Mouse (Mus musculus) spleen, adult 2 months (tissue): ENCODE results near the gene Jmjd6. TPM values are rescaled to one million over a fixed set of nuclear protein-coding genes. Genes with fewer than 3 reads are reported as not detected.

Source experiments
- DNase-seq, 2 experiments: peaks; one replicate each; pipeline versions ENCODE4 v3.0.0 to v3.0.0-alpha.2; 2012 to 2021; ENCODE audit warnings: low spot score in 2 of 2, low read depth in 1 of 2
- H3K27ac ChIP-seq: fragments of 200-500 bp; 2 replicates; pipeline ENCODE4 v1.5.1; 2012; ENCODE audit warnings: low read length, inconsistent platforms; ENCODE audit not compliant: insufficient read depth
- H3K27me3 ChIP-seq: fragments of 200-500 bp; 2 replicates; pipeline ENCODE4 v1.6.1; 2012; ENCODE audit warnings: mild to moderate bottlenecking, moderate library complexity, low read length, inconsistent platforms; ENCODE audit not compliant: control insufficient read depth, insufficient read depth
- H3K36me3 ChIP-seq: fragments of 200-500 bp; 2 replicates; pipeline ENCODE4 v1.6.1; 2012; ENCODE audit warnings: mild to moderate bottlenecking, low read length, inconsistent platforms; ENCODE audit not compliant: control insufficient read depth, insufficient read depth
- H3K4me1 ChIP-seq: fragments of 200-500 bp; 2 replicates; pipeline ENCODE4 v1.6.1; 2011; ENCODE audit warnings: inconsistent platforms; ENCODE audit not compliant: control insufficient read depth, insufficient read depth, insufficient read length
- H3K4me3 ChIP-seq: fragments of 200-500 bp; 2 replicates; pipeline ENCODE4 v1.5.1; 2011; ENCODE audit warnings: mild to moderate bottlenecking, inconsistent platforms; ENCODE audit not compliant: insufficient read depth, insufficient read length; ENCODE audit errors: extremely low read depth
- CTCF ChIP-seq: fragments of 200-500 bp; IDR thresholded peaks from 2 replicates; pipeline ENCODE4 v1.5.1; 2011; ENCODE audit warnings: mild to moderate bottlenecking, inconsistent platforms; ENCODE audit not compliant: insufficient read depth, insufficient read length, insufficient replicate concordance; ENCODE audit errors: extremely low read depth
- POLR2A ChIP-seq: fragments of 200-500 bp; IDR thresholded peaks from 2 replicates; pipeline ENCODE4 v1.6.1; 2011; ENCODE audit warnings: low read depth, low read length, inconsistent platforms
- WGBS: fragments of 180-500 bp; shearing (Covaris S2); methylation state at CpG from one replicate; pipeline ENCODE4 v1.1.7; 2018; 5-methylcytosine and 5-hydroxymethylcytosine counted together
- polyA plus RNA-seq: library from polyadenylated mRNA; depleted of rRNA; stranded (reverse); fragments of >200 nt; gene quantifications from 2 replicates; pipeline ENCODE4 v1.2.3, GENCODE M21; 2012; rRNA removed

Gene Jmjd6
- polyA plus RNA-seq, 1 experiment = 21.7 TPM

DNA sequence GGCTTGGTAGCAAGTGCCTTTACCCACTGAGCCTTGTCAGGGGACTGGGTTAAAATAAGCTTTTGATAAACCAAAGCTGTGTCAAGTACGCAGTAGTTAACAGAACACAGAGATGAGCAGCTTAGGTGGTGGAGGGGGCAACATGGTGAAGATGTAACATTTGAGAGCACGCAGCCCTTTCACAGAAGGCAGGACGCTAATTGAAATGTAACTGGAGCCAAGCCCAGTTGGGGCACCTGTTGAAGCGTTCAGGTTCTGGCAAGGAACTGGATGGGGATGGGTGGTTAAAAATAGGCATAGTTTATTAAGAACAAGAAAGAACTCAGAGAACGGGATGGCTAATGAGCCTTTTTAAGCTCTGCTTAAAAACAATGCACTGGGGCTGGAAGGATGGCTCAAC, 43.9 kb downstream of the Jmjd6 start:
- TF ChIP-seq POLR2A (no peak), CTCF (no peak)
- no peak overlapping the region for H3K4me3 ChIP-seq
- H3K27ac ChIP-seq = no peak overlapping the region
- H3K36me3 ChIP-seq = no peaks in the 10 kb centered on the region
- 94% methylated on average over 5 of the region's 5 CpGs for WGBS
- no peak for DNase-seq
- no peaks in the 10 kb centered on the region for H3K27me3 ChIP-seq
- H3K4me1 ChIP-seq = no peaks in the 10 kb centered on the region

Other genes starting within 250 kb of the Jmjd6 start
- 84.5 and 91.2 TPM in 2 replicates for gene Rhbdf2, start 216.4 kb downstream of the Jmjd6 start, polyA plus RNA-seq
- gene Prcd, start 189.9 kb downstream of the Jmjd6 start, polyA plus RNA-seq = 0.35 and 0.72 TPM in 2 replicates
- gene Cygb, start 189.1 kb downstream of the Jmjd6 start, polyA plus RNA-seq = 10.0 and 14.2 TPM in 2 replicates
- gene St6galnac1, start 67.9 kb downstream of the Jmjd6 start, polyA plus RNA-seq = 0.04 and 0.86 TPM in 2 replicates
- 18.6 and 25.0 TPM in 2 replicates for gene Mxra7, start 15.4 kb downstream of the Jmjd6 start, polyA plus RNA-seq
- gene Mettl23, start 171 bp downstream of the Jmjd6 start, polyA plus RNA-seq = 30.9 and 35.7 TPM in 2 replicates
- gene Mfsd11, start 9.0 kb upstream of the Jmjd6 start, polyA plus RNA-seq = 14.2 and 15.7 TPM in 2 replicates
- gene Srsf2, start 9.6 kb upstream of the Jmjd6 start, polyA plus RNA-seq = 546 and 923 TPM in 2 replicates
- not detected in 2 replicates for gene Mgat5b, start 75.4 kb upstream of the Jmjd6 start, polyA plus RNA-seq